Mouse (Mus musculus): ENCODE measurements around the gene Mdga2. TPM values are rescaled to one million over a fixed set of nuclear protein-coding genes. Genes with fewer than 3 reads are reported as not detected.

Mdga2 gene
- polyA plus RNA-seq, 1 experiment from 2014 or later = 16.9 TPM

GRCm38 (mm10) chr12:66619944-66620343 is 602.4 kb downstream of the Mdga2 start:
- H3K4me2 ChIP-seq (replicated peaks) = no peak overlapping the region
- no peak overlapping the region for H3K9ac ChIP-seq (replicated peaks)
- no peaks in the 10 kb centered on the region for H3K27me3 ChIP-seq
- 80% methylated on average over 3 of the region's 3 CpGs for WGBS
- no peaks in the 10 kb centered on the region for H3K4me1 ChIP-seq (replicated peaks)
- H3K9me3 ChIP-seq = no peaks in the 10 kb centered on the region
- ATAC-seq = no peak
- no peaks in the 10 kb centered on the region for H3K36me3 ChIP-seq
- H3K4me3 ChIP-seq (replicated peaks) = no peak overlapping the region
- no peak overlapping the region for H3K27ac ChIP-seq

DNA sequence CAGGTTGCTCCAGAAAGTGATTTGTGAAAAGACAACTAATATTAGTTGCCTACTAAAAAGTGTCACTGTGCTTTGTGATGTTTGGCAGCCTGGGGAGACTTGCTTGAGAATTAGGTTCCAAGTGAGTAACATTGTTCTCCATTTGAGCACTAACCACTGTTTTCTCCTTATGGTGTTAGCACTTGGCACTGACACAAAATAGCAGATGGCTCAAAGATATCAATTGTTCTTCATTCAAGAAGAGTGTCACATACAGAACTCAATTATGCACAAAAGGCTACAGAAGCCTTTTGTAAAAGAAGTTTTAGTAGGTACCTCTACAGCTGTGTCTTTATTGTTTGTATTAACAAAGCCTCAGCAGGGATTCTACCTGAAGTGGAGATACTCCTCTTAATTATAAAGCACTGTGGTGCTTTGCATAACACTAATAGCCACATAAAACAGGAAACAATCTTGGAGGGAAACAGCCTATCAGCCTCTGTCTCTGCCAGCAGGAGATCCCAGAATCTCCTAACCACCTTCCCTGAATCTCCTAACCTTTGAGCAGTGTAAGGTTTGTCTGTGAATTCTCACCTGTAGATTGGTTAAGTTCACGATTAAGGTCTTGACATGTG is 630.6 kb downstream of the Mdga2 start:
- 26% methylated on average over 1 of the region's 1 CpGs for WGBS
- Histone ChIP-seq H3K27ac (no peak overlapping the region), H3K4me1 (replicated peaks) (no peaks in the 10 kb centered on the region), H3K4me3 (replicated peaks) (no peak overlapping the region), H3K9me3 (no peaks in the 10 kb centered on the region), H3K9ac (replicated peaks) (no peak overlapping the region), H3K27me3 (no peaks in the 10 kb centered on the region), H3K36me3 (no peaks in the 10 kb centered on the region), H3K4me2 (replicated peaks) (no peak overlapping the region)
- ATAC-seq = no peak

DNA sequence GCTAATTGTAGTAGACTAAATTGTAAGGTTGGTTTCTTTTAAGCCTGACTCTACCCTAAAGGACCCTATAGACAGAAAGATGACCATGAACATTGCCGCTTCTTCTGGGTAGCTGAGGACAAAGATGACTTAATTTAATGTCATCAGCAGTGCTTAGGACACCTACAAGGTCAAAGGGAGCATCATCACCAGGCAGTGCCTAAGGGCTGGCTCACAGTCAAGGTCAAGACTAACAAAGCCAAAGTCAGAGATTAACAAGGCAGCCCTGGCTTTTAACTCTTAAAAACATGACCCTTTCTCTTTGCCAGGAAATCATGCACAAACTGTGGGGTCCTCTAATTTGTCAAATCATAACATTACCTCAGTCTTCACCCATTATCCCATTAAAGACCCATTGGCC is 657.0 kb downstream of the Mdga2 start:
- H3K4me3 ChIP-seq (replicated peaks) = no peak overlapping the region

GRCm38 (mm10) chr12:66556846-66557245 is 665.5 kb downstream of the Mdga2 start:
- ATAC-seq = 0 out of 2 replicates have a peak, but pooled peaks have one; percentile 27
- no peaks in the 10 kb centered on the region for H3K9me3 ChIP-seq
- no peaks in the 10 kb centered on the region for H3K36me3 ChIP-seq
- no peak overlapping the region for H3K9ac ChIP-seq (replicated peaks)
- no peaks in the 10 kb centered on the region for H3K27me3 ChIP-seq
- H3K4me2 ChIP-seq (replicated peaks) = no peak overlapping the region
- 60% methylated on average over 3 of the region's 3 CpGs for WGBS
- H3K27ac ChIP-seq = no peak overlapping the region
- H3K4me3 ChIP-seq (replicated peaks) = no peak overlapping the region
- no peaks in the 10 kb centered on the region for H3K4me1 ChIP-seq (replicated peaks)

More for the DNA sequence above, 657.0 kb downstream of the Mdga2 start:
- no peak overlapping the region for H3K27ac ChIP-seq
- no peaks in the 10 kb centered on the region for H3K27me3 ChIP-seq
- no peaks in the 10 kb centered on the region for H3K9me3 ChIP-seq
- 93% methylated on average over 1 of the region's 1 CpGs for WGBS
- H3K4me1 ChIP-seq (replicated peaks) = no peaks in the 10 kb centered on the region
- H3K4me2 ChIP-seq (replicated peaks) = no peak overlapping the region
- H3K9ac ChIP-seq (replicated peaks) = no peak overlapping the region
- H3K36me3 ChIP-seq = no peaks in the 10 kb centered on the region
- no peak for ATAC-seq

DNA sequence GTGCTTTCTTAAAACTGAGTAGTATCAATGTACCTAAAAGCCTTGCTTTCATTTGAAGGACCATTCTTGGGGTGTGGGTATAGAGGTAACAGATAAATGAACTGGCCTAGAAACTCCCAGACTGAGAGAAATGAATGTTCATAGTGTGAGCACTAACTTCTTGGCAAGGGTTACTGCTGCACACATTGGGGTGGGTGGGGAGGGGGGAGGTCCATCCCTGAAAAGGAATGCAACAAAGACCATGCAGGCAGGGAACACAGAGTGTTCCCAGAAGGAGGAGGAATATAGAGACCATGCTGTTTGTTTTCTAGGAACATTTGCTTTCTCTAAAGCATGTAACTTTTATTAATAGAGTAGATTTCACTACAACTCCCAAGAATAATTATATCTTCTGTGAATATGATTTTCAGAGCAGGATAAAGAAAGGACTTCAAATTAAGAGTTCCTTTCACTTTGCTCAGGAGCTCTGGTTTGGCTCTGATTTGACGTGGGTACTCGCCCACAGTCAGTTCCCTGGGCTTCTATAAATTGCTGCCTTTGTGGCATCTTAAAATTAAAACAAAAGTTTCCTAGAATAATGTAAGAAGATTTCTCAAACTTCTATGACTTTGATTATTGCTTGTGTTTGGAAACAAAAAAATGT is 666.0 kb downstream of the Mdga2 start:
- WGBS = 75% methylated on average over 2 of the region's 2 CpGs
- H3K36me3 ChIP-seq = no peaks in the 10 kb centered on the region
- no peaks in the 10 kb centered on the region for H3K27me3 ChIP-seq
- no peak overlapping the region for H3K9ac ChIP-seq (replicated peaks)
- no peak for ATAC-seq
- H3K4me1 ChIP-seq (replicated peaks) = no peaks in the 10 kb centered on the region
- H3K4me2 ChIP-seq (replicated peaks) = no peak overlapping the region
- H3K9me3 ChIP-seq = no peaks in the 10 kb centered on the region
- no peak overlapping the region for H3K4me3 ChIP-seq (replicated peaks)
- no peak overlapping the region for H3K27ac ChIP-seq

GRCm38 (mm10) chr12:66524973-66525372 is 697.4 kb downstream of the Mdga2 start:
- no peak overlapping the region for H3K9ac ChIP-seq (replicated peaks)
- H3K36me3 ChIP-seq = no peaks in the 10 kb centered on the region
- no peak overlapping the region for H3K4me2 ChIP-seq (replicated peaks)
- no peak overlapping the region for H3K4me3 ChIP-seq (replicated peaks)
- no peaks in the 10 kb centered on the region for H3K9me3 ChIP-seq
- no peak for ATAC-seq
- WGBS = 7% methylated on average over 2 of the region's 2 CpGs
- H3K4me1 ChIP-seq (replicated peaks) = no peaks in the 10 kb centered on the region
- no peak overlapping the region for H3K27ac ChIP-seq
- H3K27me3 ChIP-seq = no peaks in the 10 kb centered on the region

DNA sequence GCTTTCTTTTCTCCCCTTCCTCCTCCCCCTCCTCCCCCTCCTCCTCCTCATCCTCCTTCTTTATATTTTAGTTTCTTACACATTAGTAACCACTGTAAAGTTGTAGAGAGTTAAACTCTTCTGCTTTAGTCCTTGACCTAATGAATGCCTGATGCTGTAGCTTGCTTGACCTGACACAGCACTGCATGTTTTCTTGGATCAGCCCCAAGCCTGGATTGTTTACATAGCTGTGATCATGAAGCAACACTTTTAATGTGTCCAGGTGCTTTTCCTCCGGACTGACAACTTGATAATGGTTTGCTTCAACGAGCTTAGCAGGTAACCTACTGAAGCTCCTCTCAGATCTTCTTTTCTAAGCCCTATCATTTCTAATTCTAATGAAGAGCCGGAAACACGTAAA is 723.1 kb downstream of the Mdga2 start:
- WGBS = 84% methylated on average over 4 of the region's 4 CpGs
- no peaks in the 10 kb centered on the region for H3K9me3 ChIP-seq
- no peak overlapping the region for H3K4me2 ChIP-seq (replicated peaks)
- H3K36me3 ChIP-seq = no peaks in the 10 kb centered on the region
- no peak for ATAC-seq
- H3K27me3 ChIP-seq = no peaks in the 10 kb centered on the region
- H3K27ac ChIP-seq = no peak overlapping the region
- no peak overlapping the region for H3K9ac ChIP-seq (replicated peaks)
- no peaks in the 10 kb centered on the region for H3K4me1 ChIP-seq (replicated peaks)
- no peak overlapping the region for H3K4me3 ChIP-seq (replicated peaks)

- H3K9ac ChIP-seq (replicated peaks) = no peak overlapping the region
- no peaks in the 10 kb centered on the region for H3K9me3 ChIP-seq
- 32% methylated on average over 4 of the region's 4 CpGs for WGBS
- H3K4me2 ChIP-seq (replicated peaks) = 0 out of 2 replicates have a peak overlapping the region, but pooled peaks have one; percentile 9
- ATAC-seq = peak; percentile 80
- H3K27me3 ChIP-seq = no peaks in the 10 kb centered on the region
- no peak overlapping the region for H3K4me3 ChIP-seq (replicated peaks)
- no peak overlapping the region for H3K27ac ChIP-seq
- 0 out of 2 replicates have a peak, but pooled peaks cover 6% of the 10 kb centered on the region for H3K4me1 ChIP-seq (replicated peaks)
- H3K36me3 ChIP-seq = no peaks in the 10 kb centered on the region
Observed at GRCm38 (mm10) chr12:66470868-66471267, 751.5 kb downstream of the Mdga2 start.

DNA sequence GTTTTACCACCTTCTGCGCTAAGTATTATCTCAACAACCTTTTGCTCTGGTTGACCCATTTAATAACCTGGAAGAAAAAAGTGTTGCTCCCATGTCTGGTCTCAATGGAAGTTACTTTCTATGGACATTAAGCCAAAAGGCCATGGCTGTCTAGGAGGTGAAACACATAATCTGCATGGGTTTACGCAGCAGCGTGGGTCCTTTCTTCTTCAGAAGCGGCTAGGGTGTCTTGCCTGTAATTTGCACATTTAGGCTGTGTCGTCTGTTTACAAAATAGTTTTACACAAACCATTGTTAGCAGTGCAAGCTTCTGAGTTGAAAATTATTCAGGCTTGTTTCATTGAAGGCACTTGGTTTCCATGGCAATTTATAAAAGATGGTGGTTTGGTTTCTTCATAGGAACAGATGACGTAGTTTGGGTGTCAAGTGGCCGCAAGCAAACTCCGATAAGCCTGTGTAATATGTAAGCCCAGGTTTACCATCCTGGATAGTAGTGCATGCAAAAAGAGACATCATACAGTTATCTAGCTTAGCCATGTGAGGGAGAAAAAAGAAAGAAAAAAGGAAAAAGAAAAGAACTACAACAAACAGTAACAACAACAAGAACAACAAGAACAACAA is 752.0 kb downstream of the Mdga2 start:
- no peaks in the 10 kb centered on the region for H3K9me3 ChIP-seq
- 36% methylated on average over 8 of the region's 8 CpGs for WGBS
- H3K27ac ChIP-seq = no peak overlapping the region
- ATAC-seq = peak; percentile 87
- H3K9ac ChIP-seq (replicated peaks) = no peak overlapping the region
- H3K4me1 ChIP-seq (replicated peaks) = 0 out of 2 replicates have a peak, but pooled peaks cover 6% of the 10 kb centered on the region
- no peaks in the 10 kb centered on the region for H3K36me3 ChIP-seq
- no peak overlapping the region for H3K4me3 ChIP-seq (replicated peaks)
- H3K27me3 ChIP-seq = no peaks in the 10 kb centered on the region
- peak overlapping the region; percentile 15; the same call in 1 of the 2 replicates for H3K4me2 ChIP-seq (replicated peaks)

DNA sequence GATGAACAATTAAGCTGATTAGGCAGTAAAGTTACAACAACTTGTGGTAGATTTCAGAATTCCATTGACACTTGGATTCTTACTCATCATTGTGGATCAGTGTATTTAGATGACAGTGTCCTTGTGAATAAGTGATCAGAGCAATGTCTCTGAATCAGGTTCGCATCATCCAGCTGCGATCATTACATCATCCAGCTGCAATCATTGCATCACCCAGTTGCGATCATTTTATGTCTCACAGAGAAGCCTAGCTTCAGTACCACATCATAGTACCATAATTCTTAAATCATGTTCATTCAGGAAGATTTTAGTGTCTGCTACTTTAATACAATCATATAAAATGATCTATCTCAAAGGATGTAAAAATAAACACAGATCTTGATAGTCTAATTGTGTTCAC is 756.8 kb downstream of the Mdga2 start:
- no peaks in the 10 kb centered on the region for H3K9me3 ChIP-seq
- no peak overlapping the region for H3K9ac ChIP-seq (replicated peaks)
- no peak overlapping the region for H3K4me3 ChIP-seq (replicated peaks)
- 95% methylated on average over 3 of the region's 3 CpGs for WGBS
- H3K36me3 ChIP-seq = no peaks in the 10 kb centered on the region
- no peak for ATAC-seq
- H3K4me1 ChIP-seq (replicated peaks) = no peaks in the 10 kb centered on the region
- H3K27me3 ChIP-seq = no peaks in the 10 kb centered on the region
- no peak overlapping the region for H3K27ac ChIP-seq
- no peak overlapping the region for H3K4me2 ChIP-seq (replicated peaks)

- Histone ChIP-seq H3K4me2 (replicated peaks) (no peak overlapping the region), H3K27me3 (no peaks in the 10 kb centered on the region), H3K36me3 (no peaks in the 10 kb centered on the region), H3K4me3 (replicated peaks) (no peak overlapping the region), H3K9me3 (no peaks in the 10 kb centered on the region), H3K9ac (replicated peaks) (no peak overlapping the region), H3K27ac (no peak overlapping the region), H3K4me1 (replicated peaks) (no peaks in the 10 kb centered on the region)
- WGBS = 69% methylated on average over 2 of the region's 2 CpGs
- no peak for ATAC-seq
Observed at GRCm38 (mm10) chr12:66443340-66443739, 779.0 kb downstream of the Mdga2 start.
